Mouse (Mus musculus) G1E (cell line): ENCODE results near the gene Clic4.

Experiments used
- CTCF ChIP-seq: IDR thresholded peaks from 2 replicates; pipeline ENCODE4 v1.5.1; 2012; ENCODE audit warnings: low read depth, low read length, inconsistent platforms, mixed read lengths
- GATA1 ChIP-seq: IDR thresholded peaks from 2 replicates; pipeline ENCODE4 v1.6.1; 2012; ENCODE audit warnings: borderline replicate concordance, low read length, inconsistent platforms, mixed read lengths
- GATA2 ChIP-seq: IDR thresholded peaks from 2 replicates; pipeline ENCODE4 v1.6.1; 2012; ENCODE audit warnings: low read depth, low read length, inconsistent platforms, borderline replicate concordance
- POLR2AphosphoS5 ChIP-seq: IDR thresholded peaks from 2 replicates; pipeline ENCODE4 v1.6.1; 2012; ENCODE audit warnings: low read depth, low read length, inconsistent platforms; ENCODE audit not compliant: insufficient replicate concordance
- TAL1 ChIP-seq: conservative IDR thresholded peaks from 2 replicates; pipeline ENCODE4 v1.6.1; 2012; ENCODE audit warnings: low read depth, low read length, inconsistent platforms, mixed read lengths

DNA sequence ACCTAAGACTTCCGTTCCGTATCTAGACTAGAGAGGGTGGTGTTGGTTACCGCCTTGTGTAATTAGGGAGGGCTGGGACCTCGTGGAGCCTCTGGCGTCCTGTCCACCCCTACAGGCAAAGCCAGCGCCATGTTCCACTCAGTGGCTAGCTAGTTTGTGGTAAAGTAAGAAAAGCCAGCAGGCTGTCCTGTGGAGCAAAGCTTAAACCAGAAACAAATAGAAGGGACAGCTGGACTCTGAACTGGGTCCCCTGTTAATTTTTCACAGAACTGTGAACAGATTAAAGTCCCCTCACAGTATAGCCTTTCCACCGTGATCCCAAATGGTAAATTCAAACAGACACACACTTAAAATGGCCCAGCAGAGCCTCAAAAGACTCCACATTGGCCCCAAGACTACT lies 2.1 kb upstream of the Clic4 start:
- no peak for TF ChIP-seq CTCF
- no peak for TF ChIP-seq GATA2
- TF ChIP-seq GATA1, result no peak
- TF ChIP-seq POLR2AphosphoS5, result no peak
- no peak for TF ChIP-seq TAL1
